Mouse (Mus musculus) MEL (cell line): ENCODE results near the gene Fam160a1. TPM values are rescaled to one million over a fixed set of nuclear protein-coding genes. Genes with fewer than 3 reads are reported as not detected.

Experiments
- DNase-seq: peaks from one replicate; pipeline ENCODE4 v3.0.0; 2011; ENCODE audit warnings: low read depth, low spot score
- H3K27ac ChIP-seq: 2 replicates; pipeline ENCODE4 v1.5.1; 2012; ENCODE audit warnings: low read depth, mild to moderate bottlenecking, control low read depth, low read length, moderate library complexity; ENCODE audit not compliant: control insufficient read depth
- H3K27me3 ChIP-seq, 2 experiments: fragments of 150-350 bp in 1 of 2; sonication (generic) in 1 of 2; 2 replicates each; pipeline ENCODE4 v1.6.1; 2012; ENCODE audit warnings: low read length in 2 of 2, mild to moderate bottlenecking in 2 of 2, improper control_type of control experiment in 1 of 2, moderate library complexity in 1 of 2; ENCODE audit not compliant: insufficient read depth in 2 of 2, control insufficient read depth in 1 of 2
- H3K36me3 ChIP-seq, 2 experiments: 2 replicates each; pipeline ENCODE4 v1.6.1; 2012 to 2014; ENCODE audit warnings: low read length in 2 of 2, improper control_type of control experiment in 1 of 2, inconsistent platforms in 1 of 2, mild to moderate bottlenecking in 1 of 2; ENCODE audit not compliant: insufficient read depth in 2 of 2, control insufficient read depth in 1 of 2
- H3K4me1 ChIP-seq, 2 experiments: fragments of 150-350 bp in 1 of 2; sonication (generic) in 1 of 2; 2 replicates each; pipeline ENCODE4 v1.6.1; 2012; ENCODE audit warnings: low read length in 2 of 2, improper control_type of control experiment in 1 of 2, mild to moderate bottlenecking in 1 of 2; ENCODE audit not compliant: insufficient read depth in 2 of 2, control insufficient read depth in 1 of 2
- H3K4me3 ChIP-seq, 2 experiments: fragments of 150-350 bp in 1 of 2; sonication (generic) in 1 of 2; 2 replicates each; pipeline ENCODE4 v1.5.1; 2012; ENCODE audit warnings: low read depth in 2 of 2, low read length in 2 of 2, mild to moderate bottlenecking in 2 of 2, moderate library complexity in 2 of 2, control low read depth in 1 of 2, improper control_type of control experiment in 1 of 2; ENCODE audit not compliant: control insufficient read depth in 1 of 2, insufficient read depth in 1 of 2
- H3K79me2 ChIP-seq: 2 replicates; pipeline ENCODE4 v1.6.1; 2012; ENCODE audit warnings: mild to moderate bottlenecking, low read length, moderate library complexity; ENCODE audit not compliant: control insufficient read depth, poor library complexity, insufficient read depth
- H3K9ac ChIP-seq: 2 replicates; pipeline ENCODE4 v1.6.1; 2012; ENCODE audit warnings: low read depth, mild to moderate bottlenecking, control low read depth, low read length, moderate library complexity; ENCODE audit not compliant: control insufficient read depth, poor library complexity, severe bottlenecking
- H3K9me3 ChIP-seq: fragments of 150-350 bp; sonication (generic); replicated peaks from 2 replicates; pipeline ENCODE4 v1.6.1; 2012; ENCODE audit warnings: mild to moderate bottlenecking, low read length, improper control_type of control experiment, moderate library complexity; ENCODE audit not compliant: insufficient read depth
- BHLHE40 ChIP-seq: IDR thresholded peaks from 2 replicates; pipeline ENCODE4 v1.6.1; 2012; ENCODE audit warnings: low read depth, mild to moderate bottlenecking, inconsistent platforms, low read length, improper control_type of control experiment, borderline replicate concordance
- CHD1 ChIP-seq: IDR thresholded peaks from 2 replicates; pipeline ENCODE4 v1.6.1; 2012; ENCODE audit warnings: low read depth, mild to moderate bottlenecking, inconsistent platforms, low read length, improper control_type of control experiment
- CTCF ChIP-seq, 3 experiments: IDR thresholded peaks in 2 of 3; conservative IDR thresholded peaks in 1 of 3; 2 replicates each; pipeline ENCODE4 v1.5.1; 2011 to 2012; ENCODE audit warnings: low read length in 3 of 3, low read depth in 2 of 3, mild to moderate bottlenecking in 2 of 3, improper control_type of control experiment in 1 of 3, inconsistent platforms in 1 of 3, mixed read lengths in 1 of 3, moderate library complexity in 1 of 3; ENCODE audit not compliant: control insufficient read depth in 1 of 3, insufficient read depth in 1 of 3, poor library complexity in 1 of 3, severe bottlenecking in 1 of 3
- E2F4 ChIP-seq: IDR thresholded peaks from 2 replicates; pipeline ENCODE4 v1.6.1; 2011; ENCODE audit warnings: low read depth, low read length, improper control_type of control experiment, borderline replicate concordance
- EP300 ChIP-seq, 2 experiments: IDR thresholded peaks; 2 replicates each; pipeline ENCODE4 v1.6.1; 2011; ENCODE audit warnings: improper control_type of control experiment in 2 of 2, low read length in 2 of 2, low read depth in 1 of 2, mild to moderate bottlenecking in 1 of 2
- GATA1 ChIP-seq: IDR thresholded peaks from 2 replicates; pipeline ENCODE4 v1.6.1; 2011; ENCODE audit warnings: low read depth, low read length, improper control_type of control experiment
- MEF2A ChIP-seq: IDR thresholded peaks from 2 replicates; pipeline ENCODE4 v1.6.1; 2014; ENCODE audit warnings: low read depth, mild to moderate bottlenecking, inconsistent platforms, low read length, improper control_type of control experiment; ENCODE audit not compliant: poor library complexity, insufficient replicate concordance, severe bottlenecking; ENCODE audit errors: extremely low read depth
- MYB ChIP-seq: IDR thresholded peaks from 2 replicates; pipeline ENCODE4 v1.6.1; 2011; ENCODE audit warnings: mild to moderate bottlenecking, low read depth, low read length, improper control_type of control experiment
- MYC ChIP-seq: IDR thresholded peaks from 2 replicates; pipeline ENCODE4 v1.6.1; 2011; ENCODE audit warnings: low read depth, mild to moderate bottlenecking, low read length, improper control_type of control experiment, moderate library complexity
- NRF1 ChIP-seq: IDR thresholded peaks from 2 replicates; pipeline ENCODE4 v1.6.1; 2014; ENCODE audit warnings: low read depth, mild to moderate bottlenecking, inconsistent platforms, low read length, improper control_type of control experiment, moderate library complexity; ENCODE audit not compliant: poor library complexity, insufficient read depth, severe bottlenecking
- POLR2A ChIP-seq, 2 experiments: IDR thresholded peaks; 2 replicates each; pipeline ENCODE4 v1.6.1; 2011 to 2012; ENCODE audit warnings: low read length in 2 of 2, mild to moderate bottlenecking in 2 of 2, control low read depth in 1 of 2, improper control_type of control experiment in 1 of 2, low read depth in 1 of 2, moderate library complexity in 1 of 2; ENCODE audit not compliant: control insufficient read depth in 1 of 2, insufficient read depth in 1 of 2, poor library complexity in 1 of 2
- POLR2AphosphoS2 ChIP-seq: IDR thresholded peaks from 2 replicates; pipeline ENCODE4 v1.6.1; 2011; ENCODE audit warnings: low read length, improper control_type of control experiment
- RAD21 ChIP-seq: IDR thresholded peaks from 2 replicates; pipeline ENCODE4 v1.6.1; 2011; ENCODE audit warnings: mild to moderate bottlenecking, low read depth, low read length, improper control_type of control experiment
- TBP ChIP-seq: IDR thresholded peaks from 2 replicates; pipeline ENCODE4 v1.8.0; 2011; ENCODE audit warnings: low read depth, low read length, improper control_type of control experiment
- TCF12 ChIP-seq: IDR thresholded peaks from 2 replicates; pipeline ENCODE4 v1.6.1; 2014; ENCODE audit warnings: low read depth, mild to moderate bottlenecking, inconsistent platforms, low read length, improper control_type of control experiment, moderate library complexity
- UBTF ChIP-seq: IDR thresholded peaks from 2 replicates; pipeline ENCODE4 v1.6.1; 2012; ENCODE audit warnings: low read depth, mild to moderate bottlenecking, inconsistent platforms, low read length, improper control_type of control experiment, moderate library complexity, borderline replicate concordance; ENCODE audit not compliant: insufficient read depth
- ZC3H11A ChIP-seq: IDR thresholded peaks from 2 replicates; pipeline ENCODE4 v1.6.1; 2012; ENCODE audit warnings: low read depth, mild to moderate bottlenecking, inconsistent platforms, low read length, improper control_type of control experiment
- ZKSCAN1 ChIP-seq: IDR thresholded peaks from 2 replicates; pipeline ENCODE4 v1.6.1; 2012; ENCODE audit warnings: low read depth, mild to moderate bottlenecking, inconsistent platforms, low read length, improper control_type of control experiment, moderate library complexity
- ZNF384 ChIP-seq: IDR thresholded peaks from 2 replicates; pipeline ENCODE4 v1.6.1; 2012; ENCODE audit warnings: low read depth, mild to moderate bottlenecking, inconsistent platforms, low read length, improper control_type of control experiment
- polyA plus RNA-seq, 2 experiments: library from polyadenylated mRNA; stranded (reverse) in 1 of 2; unstranded in 1 of 2; fragments of >175 nt in 1 of 2; fragments of >200 nt in 1 of 2; gene quantifications; 2 replicates each; pipeline versions ENCODE4 v1.2.1 to v1.2.4; 2012; ENCODE audit warnings: low replicate concordance in 2 of 2, low read depth in 1 of 2; ENCODE audit not compliant: insufficient read length in 2 of 2, insufficient read depth in 1 of 2, missing spikeins in 1 of 2
- total RNA-seq: library from RNA; depleted of rRNA; stranded (reverse); fragments of 300-350 nt; gene quantifications from 2 replicates; pipeline ENCODE4 v1.2.3, GENCODE M21; 2012

Gene Fam160a1
- total and polyA plus RNA-seq, 3 experiments: not detected

DNA sequence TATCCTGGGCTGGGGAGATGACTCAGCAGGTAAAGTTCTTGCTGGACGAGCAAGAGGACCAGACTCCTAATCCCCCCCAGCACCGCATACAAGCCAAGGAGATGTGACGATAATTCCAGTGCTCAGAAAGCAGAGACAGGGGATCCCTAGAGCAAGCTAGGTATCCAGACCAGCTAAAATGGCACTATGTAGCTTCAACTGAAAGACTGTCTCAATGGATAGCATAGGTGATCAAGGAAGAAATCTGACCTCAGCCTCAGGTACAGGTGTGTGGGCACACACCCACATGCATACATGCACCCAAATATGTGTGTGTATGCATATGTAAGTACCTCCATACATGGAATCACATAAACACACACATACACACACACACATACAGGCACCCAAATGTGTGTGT lies 91.1 kb downstream of the Fam160a1 start:
- Histone ChIP-seq H3K27ac (no peak overlapping the region), H3K4me3 (no peak overlapping the region), H3K9ac (no peak overlapping the region), H3K9me3 (no peaks in the 10 kb centered on the region), H3K27me3 (no peaks in the 10 kb centered on the region), H3K4me1 (no peaks in the 10 kb centered on the region), H3K79me2 (no peaks in the 10 kb centered on the region), H3K36me3 (no peaks in the 10 kb centered on the region; a peak in 1 of 4 replicates)
- no peak for TF ChIP-seq TCF12
- TF ChIP-seq RAD21: no peak
- TF ChIP-seq MYB: no peak
- no peak for TF ChIP-seq CTCF (IDR thresholded peaks at IDR 0.05 in 2 of 3, conservative IDR thresholded peaks at IDR 0.05 in 1 of 3; ENCODE audit: control insufficient read depth in 1 of 3, insufficient read depth in 1 of 3, low read depth in 2 of 3, low read length in 3 of 3, poor library complexity in 1 of 3, severe bottlenecking in 1 of 3)
- no peak for TF ChIP-seq GATA1
- TF ChIP-seq NRF1: no peak
- TF ChIP-seq ZC3H11A: no peak
- TF ChIP-seq POLR2AphosphoS2: no peak
- TF ChIP-seq BHLHE40: no peak
- no peak for TF ChIP-seq EP300 (IDR thresholded peaks at IDR 0.05; ENCODE audit: low read depth in 1 of 2, low read length in 2 of 2)
- no peak for TF ChIP-seq TBP
- no peak for DNase-seq

DNA sequence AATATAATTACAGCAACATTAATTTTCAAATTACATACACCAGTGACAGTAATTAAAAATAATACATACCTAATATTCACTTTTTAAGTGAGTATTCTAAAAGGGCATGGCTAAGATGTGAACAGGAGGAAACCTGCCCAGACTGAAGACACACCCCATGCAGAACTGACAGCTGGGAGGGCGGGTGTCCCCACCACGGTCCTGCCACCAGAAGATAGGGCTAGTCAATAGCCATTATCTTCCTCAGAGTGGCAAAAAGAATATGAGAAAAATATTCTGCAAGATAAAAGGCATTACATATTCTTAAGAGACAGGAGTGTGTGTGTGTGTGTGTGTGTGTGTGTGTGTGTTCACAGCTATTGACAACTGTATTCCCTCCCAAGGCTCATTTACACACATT lies 92.0 kb downstream of the Fam160a1 start:
- Histone ChIP-seq H3K9me3 (no peaks in the 10 kb centered on the region), H3K4me1 (no peaks in the 10 kb centered on the region), H3K4me3 (no peak overlapping the region), H3K36me3 (no peaks in the 10 kb centered on the region; a peak in 1 of 4 replicates), H3K27me3 (0 out of 4 replicates have a peak, but pooled peaks cover 0 to 2% of the 10 kb centered on the region in 2 experiments), H3K27ac (no peak overlapping the region), H3K79me2 (no peaks in the 10 kb centered on the region), H3K9ac (no peak overlapping the region)
- peak; percentile 19 for DNase-seq
- TF ChIP-seq E2F4 (no peak), EP300 (IDR thresholded peaks at IDR 0.05; ENCODE audit: low read depth in 1 of 2, low read length in 2 of 2) (peak in 1 of 2 experiments; percentile 15; a peak in 1 of 4 replicates), POLR2AphosphoS2 (no peak), TCF12 (0 out of 2 replicates have a peak, but pooled peaks have one; percentile 13), UBTF (no peak), CTCF (IDR thresholded peaks at IDR 0.05 in 2 of 3, conservative IDR thresholded peaks at IDR 0.05 in 1 of 3; ENCODE audit: control insufficient read depth in 1 of 3, insufficient read depth in 1 of 3, low read depth in 2 of 3, low read length in 3 of 3, poor library complexity in 1 of 3, severe bottlenecking in 1 of 3) (no peak)

DNA sequence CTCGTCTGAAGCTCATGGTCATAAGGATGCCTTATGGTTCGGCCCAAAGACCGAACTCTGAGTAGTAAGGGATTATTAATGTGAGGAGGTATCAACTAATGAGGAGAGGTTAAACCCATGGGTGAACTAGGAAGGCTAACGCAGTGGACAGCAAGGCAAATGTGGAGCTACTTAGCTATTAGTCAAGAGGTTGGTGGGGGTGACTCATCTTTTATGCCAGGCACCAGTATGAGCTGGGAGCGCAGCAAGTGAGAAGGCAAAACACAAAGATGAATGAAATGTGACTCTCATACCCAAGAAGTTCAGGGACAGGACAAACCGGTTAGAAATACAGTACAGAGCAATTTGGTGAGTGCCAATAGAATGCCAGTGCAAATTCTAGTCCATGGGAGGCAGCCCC lies 94.5 kb downstream of the Fam160a1 start:
- H3K4me1 ChIP-seq: no peaks in the 10 kb centered on the region
- TF ChIP-seq MEF2A (no peak), CHD1 (no peak), MYC (no peak), POLR2A (IDR thresholded peaks at IDR 0.05; ENCODE audit: control insufficient read depth in 1 of 2, insufficient read depth in 1 of 2, low read depth in 1 of 2, low read length in 2 of 2, poor library complexity in 1 of 2) (no peak), ZKSCAN1 (no peak), ZNF384 (no peak), EP300 (IDR thresholded peaks at IDR 0.05; ENCODE audit: low read depth in 1 of 2, low read length in 2 of 2) (no peak)
- TF ChIP-seq, all 39 proteins: peak for 0
- Histone ChIP-seq H3K9me3 (no peaks in the 10 kb centered on the region), H3K27me3 (0 out of 4 replicates have a peak, but pooled peaks cover 0 to 2% of the 10 kb centered on the region in 2 experiments), H3K9ac (no peak overlapping the region), H3K36me3 (no peaks in the 10 kb centered on the region; a peak in 1 of 4 replicates), H3K4me3 (no peak overlapping the region), H3K27ac (no peak overlapping the region), H3K79me2 (no peaks in the 10 kb centered on the region)
- no peak for DNase-seq
